Mouse (Mus musculus): ENCODE measurements around the gene Ralbp1. TPM values are rescaled to one million over a fixed set of nuclear protein-coding genes. Genes with fewer than 3 reads are reported as not detected.

Gene Ralbp1
- total RNA-seq, 2 experiments from 2014 or later: 37.6 to 38.2 TPM

DNA sequence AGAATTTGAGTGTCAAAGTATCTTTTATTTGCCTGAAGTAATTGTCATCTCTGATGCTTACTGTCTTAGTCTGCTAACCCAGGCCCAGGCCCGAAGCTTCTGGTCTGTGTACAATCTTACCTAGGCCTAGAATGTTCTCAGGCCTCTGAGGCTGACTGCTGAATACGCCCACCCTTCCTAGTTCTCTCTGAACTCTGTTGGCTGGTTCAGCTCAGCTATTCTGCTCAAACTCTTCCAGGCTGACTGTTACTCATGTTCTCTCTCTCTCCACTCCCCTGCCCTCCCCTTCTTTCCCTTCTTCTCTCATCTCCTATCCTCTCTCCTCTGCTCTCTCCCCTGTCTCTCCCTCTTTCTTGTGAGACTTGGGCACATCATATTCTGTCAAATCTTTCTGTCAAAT lies 79.2 kb downstream of the Ralbp1 start:
- DNase-seq: no peak
- intact Hi-C loops (cut with DNase I): no loop called here

DNA sequence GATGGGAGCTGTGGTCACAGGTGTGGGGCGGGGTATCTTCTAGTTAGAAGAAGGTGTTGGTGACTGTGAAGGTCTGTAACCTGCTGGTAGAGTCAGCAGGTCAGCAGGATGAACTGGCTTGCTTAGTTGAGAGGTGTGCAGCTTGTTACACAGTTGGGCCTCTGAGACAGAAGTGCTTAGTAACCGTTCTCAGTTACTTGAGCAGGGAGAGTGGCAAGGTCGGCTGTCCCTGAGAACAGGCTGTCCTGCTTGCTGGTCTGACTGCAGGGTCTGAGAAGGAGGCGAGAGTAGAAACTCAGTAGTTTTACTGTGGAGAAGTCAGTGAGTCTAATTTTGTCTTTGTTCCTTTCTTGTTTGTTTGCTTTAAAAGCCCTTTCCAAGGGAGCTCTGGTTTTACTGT lies 79.6 kb downstream of the Ralbp1 start:
- intact Hi-C loops (cut with DNase I): no loop called here

DNA sequence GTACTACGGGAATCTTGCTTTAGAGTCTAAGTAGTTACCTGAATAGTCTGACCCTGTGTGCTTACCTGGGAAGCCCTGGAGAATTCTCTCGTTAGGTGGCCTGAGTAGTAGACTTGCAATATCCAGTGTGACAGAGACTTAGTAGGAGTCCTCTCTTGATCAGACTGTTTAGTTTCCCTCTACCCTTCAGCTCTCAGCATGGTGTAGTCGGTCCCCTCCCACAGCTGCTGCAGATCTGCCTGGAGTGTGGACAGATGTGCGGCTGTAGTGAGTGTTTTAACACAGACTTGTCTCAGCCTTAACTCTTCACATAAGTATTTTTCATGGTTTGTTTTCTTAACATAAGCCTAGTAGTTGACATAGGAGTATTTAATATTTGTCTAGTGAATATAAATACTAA lies 83.6 kb downstream of the Ralbp1 start:
- DNase-seq: no peak
- intact Hi-C loops (cut with DNase I): no loop called here

More for the DNA sequence above, 79.6 kb downstream of the Ralbp1 start:
- no peak for DNase-seq

DNA sequence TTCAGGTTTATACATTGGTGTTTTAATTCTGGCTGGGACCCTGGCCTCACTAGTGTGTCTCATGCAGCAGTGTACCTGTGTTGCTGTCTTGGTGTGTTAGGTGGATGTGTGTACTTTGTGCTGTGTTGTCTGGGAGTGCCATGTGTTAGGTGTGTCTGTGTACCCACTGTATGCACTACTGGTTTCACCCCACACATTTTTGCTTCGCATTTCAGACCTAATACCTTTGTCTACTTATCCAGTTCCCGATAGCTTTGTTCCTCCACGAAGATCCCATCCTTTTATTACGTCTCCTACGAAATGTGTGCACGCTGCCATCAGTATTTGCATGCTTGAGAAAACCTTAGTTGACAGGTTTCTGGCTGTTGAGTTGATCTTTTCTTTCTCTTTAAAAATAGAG lies 85.1 kb downstream of the Ralbp1 start:
- DNase-seq: no peak
- intact Hi-C loops (cut with DNase I): no loop called here

DNA sequence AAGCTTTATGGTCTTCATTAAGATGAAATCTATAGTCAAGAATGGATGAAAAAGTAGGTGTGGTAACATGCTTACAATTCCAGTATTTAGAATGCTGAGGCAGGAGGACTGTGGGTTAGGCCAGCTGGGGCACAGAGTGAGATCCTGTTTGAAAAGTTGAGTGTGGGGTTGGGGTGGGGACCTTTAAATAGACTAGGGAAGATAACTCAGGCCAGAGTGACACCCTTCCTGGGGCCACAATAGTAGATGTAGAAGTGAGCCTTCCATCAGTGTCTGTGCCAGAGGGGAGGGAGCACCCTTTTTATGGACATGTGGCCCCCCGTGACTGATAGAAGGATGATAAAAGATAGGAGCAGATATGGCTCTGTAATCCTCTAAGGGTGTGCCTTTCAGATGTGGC lies 86.2 kb downstream of the Ralbp1 start:
- no peak for DNase-seq
- intact Hi-C loops (cut with DNase I): no loop called here

DNA sequence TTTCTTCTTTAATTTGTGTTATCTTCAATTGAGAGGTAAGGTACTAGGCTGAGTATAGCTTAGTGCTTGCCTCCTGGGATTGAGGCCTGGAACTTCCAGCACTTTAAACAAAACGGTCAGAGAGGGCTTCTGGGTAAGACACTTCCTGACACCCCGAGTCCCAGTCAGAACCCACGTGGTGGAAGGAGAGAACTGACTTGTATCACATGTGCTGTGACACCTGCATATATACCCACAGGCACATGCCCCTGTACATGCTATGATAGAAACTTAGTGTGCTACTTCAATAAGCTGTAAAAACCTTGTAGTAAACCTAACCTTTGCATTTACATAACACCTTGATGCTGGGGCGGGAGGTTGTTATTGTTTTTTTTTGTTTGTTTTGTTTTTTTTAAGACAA lies 87.2 kb downstream of the Ralbp1 start:
- intact Hi-C loops (cut with DNase I): no loop called here
- DNase-seq: no peak

Other genes starting within 250 kb of the Ralbp1 start
- under 1 TPM; 0.28 to 0.44 TPM for gene Txndc2, start 243.6 kb downstream of the Ralbp1 start, total RNA-seq (2021)
- gene Rab31, start 113.0 kb downstream of the Ralbp1 start, total RNA-seq (2021): 10 to 100 TPM; 83.1 to 96.3 TPM
- 10 to 100 TPM; 80.6 to 86.3 TPM for gene Ppp4r1, start 103.2 kb downstream of the Ralbp1 start, total RNA-seq (2021)
- gene Twsg1, start 65.4 kb upstream of the Ralbp1 start, total RNA-seq (2021): 10 to 100 TPM; 35.5 to 38.3 TPM
- 100 to 1,000 TPM; 146 to 153 TPM for gene Ankrd12, start 191.3 kb upstream of the Ralbp1 start, total RNA-seq (2021)
- gene Ndufv2, start 215.8 kb upstream of the Ralbp1 start, total RNA-seq (2021): 100 to 1,000 TPM; 200 to 211 TPM
- gene Washc1, start 225.7 kb upstream of the Ralbp1 start, total RNA-seq (2021): 10 to 100 TPM; 58.2 to 60.3 TPM
- 1 to 10 TPM; 6.1 to 6.5 TPM for gene Ddx11, start 237.7 kb upstream of the Ralbp1 start, total RNA-seq (2021)

All from left cerebral cortex, postnatal 4 days (tissue).